In the genomic region with DNA sequence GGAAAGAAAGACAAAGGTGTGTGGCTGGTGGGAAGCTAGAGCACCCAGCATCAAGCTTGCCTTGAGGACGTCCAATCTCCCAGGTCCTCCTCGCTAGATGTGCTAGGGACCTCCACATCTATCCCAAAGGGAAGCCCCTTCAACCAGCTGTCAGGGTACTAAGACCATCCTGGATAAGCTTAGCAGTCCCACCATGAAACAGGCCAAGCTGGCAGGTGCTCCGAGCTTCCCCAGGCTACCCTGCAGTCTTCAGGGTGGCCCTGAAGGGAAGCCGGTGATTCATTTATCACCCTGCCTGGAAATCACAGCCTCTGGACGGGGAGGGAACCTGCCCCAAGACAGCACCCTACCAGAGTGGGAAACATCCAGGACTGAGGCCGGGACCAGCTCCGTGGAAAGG, we compare ENCODE assay signal across 30 mouse cellular contexts. TPM values are rescaled to one million over a fixed set of nuclear protein-coding genes. Genes with fewer than 3 reads are reported as not detected.
A peak's percentile ranks its signal among the peaks of the same experiment; 100 is the strongest.
DNase-seq lines count a peak whose midpoint lies in the region; ATAC-seq and TF ChIP-seq lines count a peak whose summit lies in the region.
"Had no signal": no experiment of that assay in that cellular context is flagged by ENCODE, and none has a peak within 500 bp of the region (broad histone marks: within the 10 kb centered on the region; RNA-seq: fewer than 3 reads in every experiment).

No protein-coding gene starts in this region.

- WGBS in lung, embryonic 14.5 days = 38% methylated on average over 7 of the region's 7 CpGs
- 33% methylated on average over 7 of the region's 7 CpGs for WGBS in intestine, embryonic 14.5 days
- 27% methylated on average over 7 of the region's 7 CpGs for WGBS in intestine, embryonic 15.5 days
- WGBS in stomach, embryonic 14.5 days = 27% methylated on average over 7 of the region's 7 CpGs

- peak overlapping the region; percentile 8; the same call in 1 of the 2 replicates for H3K4me3 ChIP-seq in lung, embryonic 14.5 days (ENCODE audit: low read depth, low read length)
- H3K4me3 ChIP-seq in intestine, embryonic 14.5 days (ENCODE audit: low read depth, low read length) = peak overlapping the region; percentile 32; the same call in 1 of the 2 replicates
- 0 out of 2 replicates have a peak overlapping the region, but pooled peaks have one; percentile 4 for H3K4me3 ChIP-seq in intestine, embryonic 15.5 days (replicated peaks)
- peak overlapping the region; percentile 12; the same call in 1 of the 2 replicates for H3K4me3 ChIP-seq in stomach, embryonic 14.5 days (ENCODE audit: low read depth, low read length)
- no peak overlapping the region for H3K4me3 ChIP-seq in gastrocnemius, adult 2 months
- H3K4me3 ChIP-seq: forebrain, embryonic 13.5 days; kidney, embryonic 15.5 days; left cerebral cortex, adult 2 months; limb, embryonic 13.5 days; midbrain, embryonic 12.5 days; neural tube, embryonic 13.5 days had no signal

- H3K27me3 ChIP-seq in lung, embryonic 14.5 days (ENCODE audit: insufficient read depth, low read length) = peaks cover 77% of the 10 kb centered on the region
- peaks cover 77% of the 10 kb centered on the region for H3K27me3 ChIP-seq in intestine, embryonic 14.5 days (replicated peaks; ENCODE audit: control insufficient read depth, insufficient read depth, low read length)
- peaks cover 73% of the 10 kb centered on the region for H3K27me3 ChIP-seq in intestine, embryonic 15.5 days (replicated peaks)
- H3K27me3 ChIP-seq in stomach, embryonic 14.5 days (ENCODE audit: control insufficient read depth, insufficient read depth, low read length) = peaks cover 15% of the 10 kb centered on the region; the same call in 1 of the 2 replicates

- H3K9ac ChIP-seq in lung, embryonic 14.5 days = 0 out of 2 replicates have a peak overlapping the region, but pooled peaks have one; percentile 0
- H3K9ac ChIP-seq in intestine, embryonic 14.5 days (ENCODE audit: low read length) = peak overlapping the region; percentile 75
- peak overlapping the region; percentile 20 for H3K9ac ChIP-seq in intestine, embryonic 15.5 days
- peak overlapping the region; percentile 4; the same call in 1 of the 2 replicates for H3K9ac ChIP-seq in stomach, embryonic 14.5 days (replicated peaks; ENCODE audit: low read depth, low read length)
- H3K9ac ChIP-seq: forebrain, embryonic 13.5 days; kidney, embryonic 15.5 days; limb, embryonic 13.5 days; midbrain, embryonic 12.5 days; neural tube, embryonic 13.5 days had no signal

- H3K4me2 ChIP-seq in lung, embryonic 14.5 days = peak overlapping the region; percentile 69
- H3K4me2 ChIP-seq in intestine, embryonic 14.5 days (ENCODE audit: low read length) = peak overlapping the region; percentile 54
- peak overlapping the region; percentile 65 for H3K4me2 ChIP-seq in intestine, embryonic 15.5 days (replicated peaks)
- peak overlapping the region; percentile 58 for H3K4me2 ChIP-seq in stomach, embryonic 14.5 days (replicated peaks; ENCODE audit: low read depth, low read length)
- H3K4me2 ChIP-seq: forebrain, embryonic 13.5 days; heart, embryonic 11.5 days; kidney, embryonic 15.5 days; limb, embryonic 13.5 days; liver, embryonic 11.5 days; midbrain, embryonic 12.5 days; neural tube, embryonic 13.5 days had no signal

- no peaks in the 10 kb centered on the region for H3K9me3 ChIP-seq in lung, embryonic 14.5 days (ENCODE audit: low read depth, low read length)
- H3K9me3 ChIP-seq in intestine, embryonic 14.5 days (ENCODE audit: control insufficient read depth, low read length) = no peaks in the 10 kb centered on the region
- H3K9me3 ChIP-seq in intestine, embryonic 15.5 days = no peaks in the 10 kb centered on the region
- no peaks in the 10 kb centered on the region for H3K9me3 ChIP-seq in stomach, embryonic 14.5 days (ENCODE audit: control insufficient read depth, low read depth, low read length)
- H3K9me3 ChIP-seq: forebrain, embryonic 13.5 days; kidney, embryonic 15.5 days; limb, embryonic 13.5 days; midbrain, embryonic 12.5 days had no signal

- DNase-seq in lung, embryonic 14.5 days = no peak
- DNase-seq in lung, postnatal 36 days = no peak
- peak; percentile 56 for DNase-seq in intestine, embryonic 14.5 days (ENCODE audit: low spot score)
- DNase-seq in gastrocnemius, adult 2 months = no peak
- DNase-seq: adrenal gland, postnatal 36 days; B cell, adult 2 months; cerebellum, adult 2 months; cerebellum, postnatal 14 days; gastrocnemius, postnatal 14 days; heart, adult 11 months; heart, postnatal 4 days; kidney, adult 18-20 months; kidney, postnatal 25 days; thymus, postnatal 4 days had no signal

- H3K36me3 ChIP-seq in lung, embryonic 14.5 days (ENCODE audit: insufficient read depth) = peaks cover 24% of the 10 kb centered on the region
- H3K36me3 ChIP-seq in intestine, embryonic 14.5 days (ENCODE audit: control insufficient read depth, insufficient read depth, low read length) = no peaks in the 10 kb centered on the region
- no peaks in the 10 kb centered on the region for H3K36me3 ChIP-seq in intestine, embryonic 15.5 days
- H3K36me3 ChIP-seq in stomach, embryonic 14.5 days (ENCODE audit: control insufficient read depth, insufficient read depth, low read length) = no peaks in the 10 kb centered on the region; the same call in 1 of the 2 replicates
- H3K36me3 ChIP-seq: kidney, embryonic 15.5 days; limb, embryonic 13.5 days; midbrain, embryonic 12.5 days; neural tube, embryonic 13.5 days had no signal

- H3K4me1 ChIP-seq in lung, embryonic 14.5 days (ENCODE audit: insufficient read depth) = peaks cover 3% of the 10 kb centered on the region; the same call in 1 of the 2 replicates
- H3K4me1 ChIP-seq in intestine, embryonic 14.5 days (replicated peaks; ENCODE audit: control insufficient read depth, insufficient read depth, low read length) = peaks cover 22% of the 10 kb centered on the region
- H3K4me1 ChIP-seq in intestine, embryonic 15.5 days (replicated peaks) = peaks cover 11% of the 10 kb centered on the region
- peaks cover 25% of the 10 kb centered on the region for H3K4me1 ChIP-seq in stomach, embryonic 14.5 days (ENCODE audit: control insufficient read depth, insufficient read depth, low read length)

- intact Hi-C loops in gastrocnemius, adult 2 months (cut with DNase I) = no loop called here

- ATAC-seq in lung, embryonic 14.5 days (ENCODE audit: insufficient read depth) = no peak
- no peak for ATAC-seq in intestine, embryonic 14.5 days (replicated peaks; ENCODE audit: low FRiP score, low TSS enrichment, low read depth)
- no peak for ATAC-seq in intestine, embryonic 15.5 days
- no peak for ATAC-seq in stomach, embryonic 14.5 days (ENCODE audit: insufficient number of reproducible peaks, insufficient read depth, low FRiP score, low read depth)
- ATAC-seq in granulocyte monocyte progenitor cell, adult 5-6 weeks (replicated peaks; ENCODE audit: poor library complexity, severe bottlenecking) = no peak
- ATAC-seq: forebrain, embryonic 13.5 days; hindbrain, postnatal 0 days had no signal

- no peak overlapping the region for H3K27ac ChIP-seq in lung, embryonic 14.5 days (ENCODE audit: low read depth)
- peak overlapping the region; percentile 87; the same call in 1 of the 2 replicates for H3K27ac ChIP-seq in intestine, embryonic 14.5 days (ENCODE audit: low read depth)
- peak overlapping the region; percentile 72 for H3K27ac ChIP-seq in intestine, embryonic 15.5 days
- H3K27ac ChIP-seq in stomach, embryonic 14.5 days (ENCODE audit: low read length) = peak overlapping the region; percentile 92
- no peak overlapping the region for H3K27ac ChIP-seq in gastrocnemius, adult 2 months
- H3K27ac ChIP-seq: forebrain, embryonic 13.5 days; hindbrain, postnatal 0 days; kidney, embryonic 15.5 days; left cerebral cortex, adult 2 months; limb, embryonic 13.5 days; midbrain, embryonic 12.5 days; neural tube, embryonic 13.5 days had no signal

- TF ChIP-seq CTCF in lung, embryonic 14.5 days (IDR thresholded peaks at IDR 0.05; ENCODE audit: low read depth) = no peak
- no peak for TF ChIP-seq CTCF in gastrocnemius, adult 2 months (IDR thresholded peaks at IDR 0.05)

RNA-seq across cellular contexts. Expression of a gene that starts 7.6 kb away (rescaled TPM):
- 167 and 180 TPM in 2 replicates for polyA plus RNA-seq in lung, embryonic 14.5 days (2014; fragmentation: Nextera tagmentation; extraction: Ambion mirVana)
- 129 and 149 TPM in 2 replicates for polyA plus RNA-seq in intestine, embryonic 14.5 days (2014; fragmentation: Nextera tagmentation; extraction: Ambion mirVana)
- 105 and 126 TPM in 2 replicates for polyA plus RNA-seq in intestine, embryonic 15.5 days (2015; fragmentation: Nextera tagmentation; extraction: Ambion mirVana)
- polyA plus RNA-seq in stomach, embryonic 14.5 days (2014; fragmentation: Nextera tagmentation; extraction: Ambion mirVana) = 147 and 163 TPM in 2 replicates
- total RNA-seq in gastrocnemius, adult 2 months (2021) = under 1 TPM; 0.10 to 0.14 TPM
- total RNA-seq in granulocyte monocyte progenitor cell, adult 5-6 weeks (2014; fragmentation: Nextera tagmentation) = not detected in 2 replicates
- total RNA-seq in granulocyte monocyte progenitor cell, adult 5-6 weeks (2017) = not detected in 2 replicates
- total RNA-seq: megakaryocyte, adult 5-6 weeks had no signal

RNA-seq across cellular contexts. Expression of a gene that starts 31.6 kb away (rescaled TPM):
- polyA plus RNA-seq in lung, embryonic 14.5 days (2014; fragmentation: Nextera tagmentation; extraction: Ambion mirVana) = 57.6 and 63.1 TPM in 2 replicates
- 59.2 and 62.9 TPM in 2 replicates for polyA plus RNA-seq in intestine, embryonic 14.5 days (2014; fragmentation: Nextera tagmentation; extraction: Ambion mirVana)
- polyA plus RNA-seq in intestine, embryonic 15.5 days (2015; fragmentation: Nextera tagmentation; extraction: Ambion mirVana) = 50.6 and 52.3 TPM in 2 replicates
- polyA plus RNA-seq in stomach, embryonic 14.5 days (2014; fragmentation: Nextera tagmentation; extraction: Ambion mirVana) = 65.9 and 66.6 TPM in 2 replicates
- 10 to 100 TPM; 16.2 to 17.9 TPM for total RNA-seq in gastrocnemius, adult 2 months (2021)
- 38.9 and 45.1 TPM in 2 replicates for total RNA-seq in granulocyte monocyte progenitor cell, adult 5-6 weeks (2014; fragmentation: Nextera tagmentation)
- total RNA-seq in granulocyte monocyte progenitor cell, adult 5-6 weeks (2017) = 14.9 and 16.4 TPM in 2 replicates

RNA-seq across cellular contexts. Expression of a gene that starts 39.4 kb away (rescaled TPM):
- 1.1 and 1.9 TPM in 2 replicates for polyA plus RNA-seq in lung, embryonic 14.5 days (2014; fragmentation: Nextera tagmentation; extraction: Ambion mirVana)
- 0.43 and 0.48 TPM in 2 replicates for polyA plus RNA-seq in intestine, embryonic 14.5 days (2014; fragmentation: Nextera tagmentation; extraction: Ambion mirVana)
- 0.69 and 0.80 TPM in 2 replicates for polyA plus RNA-seq in intestine, embryonic 15.5 days (2015; fragmentation: Nextera tagmentation; extraction: Ambion mirVana)
- polyA plus RNA-seq in stomach, embryonic 14.5 days (2014; fragmentation: Nextera tagmentation; extraction: Ambion mirVana) = 0.20 and 0.56 TPM in 2 replicates
- under 1 TPM; 0.20 TPM for total RNA-seq in gastrocnemius, adult 2 months (2021)
- total RNA-seq in granulocyte monocyte progenitor cell, adult 5-6 weeks (2014; fragmentation: Nextera tagmentation) = not detected in 2 replicates
- total RNA-seq in granulocyte monocyte progenitor cell, adult 5-6 weeks (2017) = not detected in 2 replicates
- total RNA-seq: megakaryocyte, adult 5-6 weeks had no signal

RNA-seq across cellular contexts. Expression of a gene that starts 51.2 kb away (rescaled TPM):
- 6.8 and 7.9 TPM in 2 replicates for polyA plus RNA-seq in lung, embryonic 14.5 days (2014; fragmentation: Nextera tagmentation; extraction: Ambion mirVana)
- 6.5 and 7.7 TPM in 2 replicates for polyA plus RNA-seq in intestine, embryonic 14.5 days (2014; fragmentation: Nextera tagmentation; extraction: Ambion mirVana)
- 9.0 and 9.3 TPM in 2 replicates for polyA plus RNA-seq in intestine, embryonic 15.5 days (2015; fragmentation: Nextera tagmentation; extraction: Ambion mirVana)
- 6.9 and 7.0 TPM in 2 replicates for polyA plus RNA-seq in stomach, embryonic 14.5 days (2014; fragmentation: Nextera tagmentation; extraction: Ambion mirVana)
- total RNA-seq in gastrocnemius, adult 2 months (2021) = not detected
- not detected in 2 replicates for total RNA-seq in granulocyte monocyte progenitor cell, adult 5-6 weeks (2014; fragmentation: Nextera tagmentation)
- not detected in 2 replicates for total RNA-seq in granulocyte monocyte progenitor cell, adult 5-6 weeks (2017)
- total RNA-seq: layer of hippocampus, adult 18-20 months; layer of hippocampus, postnatal 14 days; megakaryocyte, adult 5-6 weeks had no signal
- polyA plus RNA-seq: cerebellum, adult 2 months; testis, adult 2 months had no signal

Comparison
In these comparisons a context has a peak if more than half of its experiments do, and no peak if none do; other contexts are left out.
1. H3K27ac ChIP-seq: peak in intestine, embryonic 14.5 days (single experiment), intestine, embryonic 15.5 days (single experiment) and stomach, embryonic 14.5 days (single experiment); none in lung, embryonic 14.5 days (single experiment) and gastrocnemius, adult 2 months (single experiment).
2. H3K9ac ChIP-seq: peak in every context shown above with its lines; median percentile 75 in intestine, embryonic 14.5 days; 20 in intestine, embryonic 15.5 days; 4 in stomach, embryonic 14.5 days; 0 in lung, embryonic 14.5 days.
3. Peak in every context shown above with its lines, with median percentiles within 50 percentile points of each other: H3K4me2 ChIP-seq.